Mouse (Mus musculus): Measurements from ENCODE around the gene Rpusd4. TPM values are rescaled to one million over a fixed set of nuclear protein-coding genes. Genes with fewer than 3 reads are reported as not detected.

The Rpusd4 gene
- polyA plus RNA-seq, 1 experiment from 2014 or later = 28.2 TPM

GRCm38 (mm10) chr9:35247405-35247804, 20.3 kb upstream of the Rpusd4 start:
- no peaks in the 10 kb centered on the region for H3K27me3 ChIP-seq (ENCODE audit: control insufficient read depth, insufficient read depth, low read length)
- no peaks in the 10 kb centered on the region for H3K9me3 ChIP-seq (ENCODE audit: control insufficient read depth, low read depth, low read length)
- no peak overlapping the region for H3K27ac ChIP-seq (ENCODE audit: low read length)
- H3K4me2 ChIP-seq (replicated peaks; ENCODE audit: low read depth, low read length) = no peak overlapping the region
- H3K9ac ChIP-seq (replicated peaks; ENCODE audit: low read depth, low read length) = no peak overlapping the region
- WGBS = 96% methylated on average over 2 of the region's 2 CpGs
- H3K4me3 ChIP-seq (ENCODE audit: low read depth, low read length) = no peak overlapping the region
- no peaks in the 10 kb centered on the region for H3K36me3 ChIP-seq (ENCODE audit: control insufficient read depth, insufficient read depth, low read length)
- no peak for ATAC-seq (ENCODE audit: insufficient number of reproducible peaks, insufficient read depth, low FRiP score, low read depth)
- H3K4me1 ChIP-seq (ENCODE audit: control insufficient read depth, insufficient read depth, low read length) = peaks cover 8% of the 10 kb centered on the region; the same call in 1 of the 2 replicates

DNA sequence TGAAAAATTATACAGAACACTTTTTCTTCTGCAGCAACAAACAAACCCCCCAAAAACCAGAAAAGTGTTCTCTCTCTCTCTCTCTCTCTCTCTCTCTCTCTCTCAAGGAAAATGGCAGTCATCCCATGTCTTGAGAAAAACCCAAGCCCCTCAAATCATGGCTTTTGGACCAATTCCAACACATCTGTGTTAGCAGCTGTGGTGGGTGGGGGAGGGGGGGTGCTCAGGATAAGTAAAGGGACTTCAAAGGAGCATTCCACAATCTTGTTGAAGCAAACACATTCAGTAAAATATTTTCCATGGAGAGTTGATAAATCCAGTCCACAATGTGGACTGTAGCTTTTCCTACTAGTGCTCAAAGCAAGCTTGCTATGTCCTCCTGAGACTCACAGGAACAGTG, 18.2 kb upstream of the Rpusd4 start:
- no peak overlapping the region for H3K27ac ChIP-seq (ENCODE audit: low read length)

GRCm38 (mm10) chr9:35257365-35257764, 10.3 kb upstream of the Rpusd4 start:
- ATAC-seq (ENCODE audit: insufficient number of reproducible peaks, insufficient read depth, low FRiP score, low read depth) = no peak

More for the DNA sequence above, 18.2 kb upstream of the Rpusd4 start:
- Histone ChIP-seq H3K27me3 (ENCODE audit: control insufficient read depth, insufficient read depth, low read length) (no peaks in the 10 kb centered on the region), H3K4me2 (replicated peaks; ENCODE audit: low read depth, low read length) (no peak overlapping the region), H3K9me3 (ENCODE audit: control insufficient read depth, low read depth, low read length) (no peaks in the 10 kb centered on the region; the same call in 1 of the 2 replicates), H3K36me3 (ENCODE audit: control insufficient read depth, insufficient read depth, low read length) (no peaks in the 10 kb centered on the region), H3K4me1 (ENCODE audit: control insufficient read depth, insufficient read depth, low read length) (peaks cover 8% of the 10 kb centered on the region; the same call in 1 of the 2 replicates), H3K9ac (replicated peaks; ENCODE audit: low read depth, low read length) (no peak overlapping the region), H3K4me3 (ENCODE audit: low read depth, low read length) (no peak overlapping the region)
- ATAC-seq (ENCODE audit: insufficient number of reproducible peaks, insufficient read depth, low FRiP score, low read depth) = no peak

DNA sequence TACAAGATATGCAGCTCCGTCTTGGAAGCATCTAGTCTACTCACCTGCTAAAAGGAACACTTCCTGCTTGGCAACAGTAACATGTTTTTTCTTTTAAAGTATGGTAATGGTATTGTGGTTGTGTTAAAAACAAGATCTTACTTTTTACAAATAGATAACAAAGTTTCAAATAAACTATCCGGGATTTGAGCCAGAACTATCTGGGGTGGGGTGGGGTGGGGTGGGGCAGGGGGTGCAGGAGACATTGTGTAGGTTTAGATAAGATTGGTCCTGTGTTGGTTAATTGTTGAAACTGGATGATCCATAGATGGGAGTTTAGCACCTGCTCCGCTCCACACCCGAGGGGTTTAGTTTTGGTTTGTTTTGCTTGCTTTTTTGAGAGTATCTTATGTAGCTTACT, 5.2 kb upstream of the Rpusd4 start:
- 0 out of 2 replicates have a peak, but pooled peaks cover 5% of the 10 kb centered on the region for H3K4me1 ChIP-seq (ENCODE audit: control insufficient read depth, insufficient read depth, low read length)
- no peaks in the 10 kb centered on the region for H3K27me3 ChIP-seq (ENCODE audit: control insufficient read depth, insufficient read depth, low read length)
- H3K27ac ChIP-seq (ENCODE audit: low read length) = no peak overlapping the region
- no peaks in the 10 kb centered on the region for H3K9me3 ChIP-seq (ENCODE audit: control insufficient read depth, low read depth, low read length)
- no peak overlapping the region for H3K4me2 ChIP-seq (replicated peaks; ENCODE audit: low read depth, low read length)
- no peak overlapping the region for H3K4me3 ChIP-seq (ENCODE audit: low read depth, low read length)
- H3K9ac ChIP-seq (replicated peaks; ENCODE audit: low read depth, low read length) = no peak overlapping the region
- 73% methylated on average over 4 of the region's 4 CpGs for WGBS
- no peaks in the 10 kb centered on the region for H3K36me3 ChIP-seq (ENCODE audit: control insufficient read depth, insufficient read depth, low read length)
- ATAC-seq (ENCODE audit: insufficient number of reproducible peaks, insufficient read depth, low FRiP score, low read depth) = no peak

More at GRCm38 (mm10) chr9:35257365-35257764, 10.3 kb upstream of the Rpusd4 start:
- WGBS = 85% methylated on average over 7 of the region's 7 CpGs
- no peaks in the 10 kb centered on the region; the same call in 1 of the 2 replicates for H3K9me3 ChIP-seq (ENCODE audit: control insufficient read depth, low read depth, low read length)
- no peak overlapping the region for H3K4me3 ChIP-seq (ENCODE audit: low read depth, low read length)
- H3K27ac ChIP-seq (ENCODE audit: low read length) = no peak overlapping the region
- no peaks in the 10 kb centered on the region for H3K36me3 ChIP-seq (ENCODE audit: control insufficient read depth, insufficient read depth, low read length)
- H3K9ac ChIP-seq (replicated peaks; ENCODE audit: low read depth, low read length) = no peak overlapping the region
- H3K27me3 ChIP-seq (ENCODE audit: control insufficient read depth, insufficient read depth, low read length) = no peaks in the 10 kb centered on the region
- no peaks in the 10 kb centered on the region for H3K4me1 ChIP-seq (ENCODE audit: control insufficient read depth, insufficient read depth, low read length)
- H3K4me2 ChIP-seq (replicated peaks; ENCODE audit: low read depth, low read length) = no peak overlapping the region

DNA sequence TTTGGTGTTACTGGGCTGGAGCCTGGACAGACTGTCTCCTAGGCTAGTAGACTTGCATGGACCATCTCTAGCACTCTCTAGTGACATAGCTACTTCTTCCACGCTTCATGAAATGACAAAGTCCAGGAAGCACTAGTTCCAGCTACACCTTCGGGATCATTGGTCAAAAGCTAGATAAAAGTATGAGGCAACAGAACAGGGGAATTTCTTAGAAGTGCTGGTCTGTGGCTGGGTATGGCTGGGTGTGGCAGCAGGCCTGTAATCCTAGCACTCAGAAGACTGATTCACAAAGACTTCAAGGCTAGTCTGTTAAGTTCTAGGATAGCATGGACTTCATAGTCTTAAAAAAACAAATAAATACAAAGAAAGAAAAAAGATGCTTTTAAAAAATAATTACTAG, 4.2 kb upstream of the Rpusd4 start:
- H3K4me3 ChIP-seq (ENCODE audit: low read depth, low read length) = no peak overlapping the region
- no peak overlapping the region for H3K4me2 ChIP-seq (replicated peaks; ENCODE audit: low read depth, low read length)
- no peaks in the 10 kb centered on the region for H3K9me3 ChIP-seq (ENCODE audit: control insufficient read depth, low read depth, low read length)
- H3K36me3 ChIP-seq (ENCODE audit: control insufficient read depth, insufficient read depth, low read length) = no peaks in the 10 kb centered on the region
- H3K27ac ChIP-seq (ENCODE audit: low read length) = no peak overlapping the region
- H3K27me3 ChIP-seq (ENCODE audit: control insufficient read depth, insufficient read depth, low read length) = no peaks in the 10 kb centered on the region
- no peak overlapping the region for H3K9ac ChIP-seq (replicated peaks; ENCODE audit: low read depth, low read length)
- no peak for ATAC-seq (ENCODE audit: insufficient number of reproducible peaks, insufficient read depth, low FRiP score, low read depth)
- peaks cover 5% of the 10 kb centered on the region; the same call in 1 of the 2 replicates for H3K4me1 ChIP-seq (ENCODE audit: control insufficient read depth, insufficient read depth, low read length)
- WGBS = 87% methylated on average over 2 of the region's 2 CpGs

GRCm38 (mm10) chr9:35264509-35264908, 3.2 kb upstream of the Rpusd4 start:
- H3K36me3 ChIP-seq (ENCODE audit: control insufficient read depth, insufficient read depth, low read length) = no peaks in the 10 kb centered on the region
- H3K9ac ChIP-seq (replicated peaks; ENCODE audit: low read depth, low read length) = no peak overlapping the region
- no peak overlapping the region for H3K4me3 ChIP-seq (ENCODE audit: low read depth, low read length)
- no peak overlapping the region for H3K4me2 ChIP-seq (replicated peaks; ENCODE audit: low read depth, low read length)
- no peak overlapping the region for H3K27ac ChIP-seq (ENCODE audit: low read length)
- no peaks in the 10 kb centered on the region for H3K9me3 ChIP-seq (ENCODE audit: control insufficient read depth, low read depth, low read length)
- peaks cover 5% of the 10 kb centered on the region; the same call in 1 of the 2 replicates for H3K4me1 ChIP-seq (ENCODE audit: control insufficient read depth, insufficient read depth, low read length)
- no peaks in the 10 kb centered on the region for H3K27me3 ChIP-seq (ENCODE audit: control insufficient read depth, insufficient read depth, low read length)
- no peak for ATAC-seq (ENCODE audit: insufficient number of reproducible peaks, insufficient read depth, low FRiP score, low read depth)
- 69% methylated on average over 3 of the region's 3 CpGs for WGBS

GRCm38 (mm10) chr9:35267976-35268715, 481 bp downstream of the Rpusd4 start:
- H3K4me2 ChIP-seq (replicated peaks; ENCODE audit: low read depth, low read length) = peak overlapping the region; percentile 43
- H3K9ac ChIP-seq (replicated peaks; ENCODE audit: low read depth, low read length) = peak overlapping the region; percentile 52
- H3K4me3 ChIP-seq (ENCODE audit: low read depth, low read length) = peak overlapping the region; percentile 79
- peak; percentile 19 for ATAC-seq (ENCODE audit: insufficient number of reproducible peaks, insufficient read depth, low FRiP score, low read depth)
- 1% methylated on average over 21 of the region's 21 CpGs for WGBS
- H3K36me3 ChIP-seq (ENCODE audit: control insufficient read depth, insufficient read depth, low read length) = peaks cover 9% of the 10 kb centered on the region
- peak overlapping the region; percentile 23; the same call in 1 of the 2 replicates for H3K27ac ChIP-seq (ENCODE audit: low read length)
- no peaks in the 10 kb centered on the region for H3K9me3 ChIP-seq (ENCODE audit: control insufficient read depth, low read depth, low read length)
- H3K27me3 ChIP-seq (ENCODE audit: control insufficient read depth, insufficient read depth, low read length) = no peaks in the 10 kb centered on the region
- H3K4me1 ChIP-seq (ENCODE audit: control insufficient read depth, insufficient read depth, low read length) = peaks cover 5% of the 10 kb centered on the region; the same call in 1 of the 2 replicates

DNA sequence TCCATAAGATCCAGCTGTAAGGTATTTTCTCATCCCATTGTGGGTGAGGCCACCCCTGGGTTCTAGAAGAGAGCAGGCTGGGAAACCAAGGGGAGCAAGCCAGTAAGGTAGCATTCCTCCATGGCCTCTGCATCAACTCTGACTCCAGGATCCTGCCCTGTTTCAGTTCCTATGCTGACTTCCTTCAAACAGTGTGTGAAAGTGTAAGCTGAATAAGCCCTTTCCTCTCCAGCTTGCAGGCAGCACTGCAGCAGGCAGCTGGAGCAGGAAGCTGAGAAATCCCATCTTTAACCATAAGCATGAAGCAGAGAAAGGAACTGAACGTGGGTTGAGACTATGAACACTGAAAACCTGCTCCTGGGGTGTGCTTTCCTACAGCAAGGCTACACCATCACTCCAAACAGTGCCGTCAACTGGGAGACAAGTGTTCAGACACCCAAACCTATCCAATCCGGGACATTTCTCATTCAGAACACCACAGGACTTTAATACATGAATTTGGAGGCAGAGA, 10.2 kb downstream of the Rpusd4 start:
- Histone ChIP-seq H3K27ac (ENCODE audit: low read length) (no peak overlapping the region), H3K9me3 (ENCODE audit: control insufficient read depth, low read depth, low read length) (no peaks in the 10 kb centered on the region), H3K36me3 (ENCODE audit: control insufficient read depth, insufficient read depth, low read length) (peaks cover 31% of the 10 kb centered on the region; the same call in 1 of the 2 replicates), H3K27me3 (ENCODE audit: control insufficient read depth, insufficient read depth, low read length) (no peaks in the 10 kb centered on the region), H3K9ac (replicated peaks; ENCODE audit: low read depth, low read length) (no peak overlapping the region), H3K4me2 (replicated peaks; ENCODE audit: low read depth, low read length) (no peak overlapping the region), H3K4me1 (ENCODE audit: control insufficient read depth, insufficient read depth, low read length) (0 out of 2 replicates have a peak, but pooled peaks cover 4% of the 10 kb centered on the region), H3K4me3 (ENCODE audit: low read depth, low read length) (no peak overlapping the region)
- 82% methylated on average over 3 of the region's 3 CpGs for WGBS
- ATAC-seq (ENCODE audit: insufficient number of reproducible peaks, insufficient read depth, low FRiP score, low read depth) = no peak

Data from stomach, embryonic 14.5 days (tissue).